Comparison of ENCODE assay signal across 34 mouse cellular contexts in the genomic region with DNA sequence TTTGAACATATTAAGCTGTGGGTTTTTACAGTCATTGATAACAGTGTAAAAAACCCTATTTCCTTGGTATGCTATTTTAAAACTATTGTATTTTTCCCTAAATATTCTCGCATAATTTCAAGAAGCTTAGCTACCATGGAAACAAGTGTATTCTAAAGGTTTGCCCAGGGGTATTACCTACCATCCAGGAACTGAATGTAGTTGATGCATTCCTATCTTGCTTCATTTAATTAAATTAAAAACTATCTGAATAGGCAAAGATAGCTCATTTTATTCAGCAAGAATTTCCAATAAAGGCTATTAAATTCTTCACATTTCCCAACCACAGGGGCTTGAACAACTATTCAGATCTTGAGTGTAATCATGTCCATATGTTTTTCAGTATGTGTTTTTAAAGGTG.
"Had no signal": no experiment of that assay in that cellular context is flagged by ENCODE, and none has a peak within 500 bp of the region (broad histone marks: within the 10 kb centered on the region; RNA-seq: fewer than 3 reads in every experiment).

No protein-coding gene starts in this region.

- ATAC-seq: hindbrain, embryonic 16.5 days; hindbrain, postnatal 0 days; inflammation-experienced regulatory T-cells, adult 6 months; intestine, embryonic 15.5 days; intestine, embryonic 16.5 days; intestine, postnatal 0 days had no signal

- H3K27me3 ChIP-seq: heart, embryonic 12.5 days; heart, embryonic 13.5 days; heart, embryonic 15.5 days; hindbrain, embryonic 12.5 days; hindbrain, embryonic 13.5 days; hindbrain, embryonic 15.5 days; intestine, embryonic 15.5 days; kidney, embryonic 15.5 days had no signal

- H3K4me3 ChIP-seq: heart, embryonic 10.5 days; heart, embryonic 12.5 days; heart, embryonic 13.5 days; heart, embryonic 15.5 days; hindbrain, embryonic 10.5 days; hindbrain, embryonic 12.5 days; hindbrain, embryonic 13.5 days; hindbrain, embryonic 15.5 days; intestine, embryonic 15.5 days; kidney, embryonic 15.5 days; layer of hippocampus, adult 2 months had no signal

- H3K9me3 ChIP-seq: heart, embryonic 10.5 days; heart, embryonic 12.5 days; heart, embryonic 13.5 days; heart, embryonic 15.5 days; hindbrain, embryonic 10.5 days; hindbrain, embryonic 12.5 days; hindbrain, embryonic 13.5 days; hindbrain, embryonic 15.5 days; intestine, embryonic 15.5 days; kidney, embryonic 15.5 days had no signal

- DNase-seq: heart, postnatal 10 days; heart, postnatal 14 days; heart, postnatal 36 days; heart, postnatal 4 days; kidney, adult 18-20 months; kidney, adult 2 months; kidney, adult 8-10 months; kidney, adult 9 months; kidney, postnatal 10 days; kidney, postnatal 14 days; kidney, postnatal 25 days; kidney, postnatal 36 days; kidney, postnatal 4 days; layer of hippocampus, adult 9-11 months; layer of hippocampus, postnatal 36 days had no signal

- H3K4me1 ChIP-seq: heart, embryonic 10.5 days; heart, embryonic 12.5 days; heart, embryonic 13.5 days; heart, embryonic 15.5 days; hindbrain, embryonic 10.5 days; hindbrain, embryonic 15.5 days; intestine, embryonic 15.5 days; kidney, embryonic 15.5 days had no signal

- H3K36me3 ChIP-seq: heart, embryonic 10.5 days; heart, embryonic 12.5 days; heart, embryonic 13.5 days; heart, embryonic 15.5 days; hindbrain, embryonic 10.5 days; hindbrain, embryonic 12.5 days; hindbrain, embryonic 13.5 days; hindbrain, embryonic 15.5 days; intestine, embryonic 15.5 days; kidney, embryonic 15.5 days had no signal

- H3K9ac ChIP-seq: heart, embryonic 12.5 days; heart, embryonic 13.5 days; heart, embryonic 15.5 days; hindbrain, embryonic 12.5 days; hindbrain, embryonic 13.5 days; hindbrain, embryonic 14.5 days; hindbrain, embryonic 15.5 days; intestine, embryonic 15.5 days; kidney, embryonic 15.5 days had no signal

- H3K4me2 ChIP-seq: heart, embryonic 11.5 days; heart, embryonic 12.5 days; heart, embryonic 13.5 days; heart, embryonic 15.5 days; hindbrain, embryonic 12.5 days; hindbrain, embryonic 13.5 days; hindbrain, embryonic 14.5 days; hindbrain, embryonic 15.5 days; intestine, embryonic 15.5 days; kidney, embryonic 15.5 days had no signal

- H3K27ac ChIP-seq: heart, embryonic 10.5 days; heart, embryonic 13.5 days; heart, embryonic 15.5 days; hindbrain, embryonic 10.5 days; hindbrain, embryonic 12.5 days; hindbrain, embryonic 13.5 days; hindbrain, embryonic 14.5 days; hindbrain, embryonic 15.5 days; hindbrain, postnatal 0 days; intestine, embryonic 15.5 days; kidney, embryonic 15.5 days; kidney, postnatal 0 days; layer of hippocampus, adult 2 months had no signal
